Mouse (Mus musculus) ES-E14 (cell line): ENCODE data around the gene Msantd2. TPM values are rescaled to one million over a fixed set of nuclear protein-coding genes. Genes with fewer than 3 reads are reported as not detected.

Experiments used
- DNase-seq: peaks from one replicate; pipeline ENCODE4 v3.0.0-alpha.2; 2013; ENCODE audit warnings: low read depth, low spot score
- H3K27ac ChIP-seq: 2 replicates; pipeline ENCODE4 v1.5.1; 2012; ENCODE audit warnings: low read depth, mild to moderate bottlenecking, low read length, moderate library complexity, mixed read lengths; ENCODE audit not compliant: poor library complexity, insufficient read depth, severe bottlenecking
- H3K36me3 ChIP-seq: 2 replicates; pipeline ENCODE4 v1.6.1; 2012; ENCODE audit warnings: mild to moderate bottlenecking, low read length, moderate library complexity, mixed read lengths; ENCODE audit not compliant: control insufficient read depth, poor library complexity, insufficient read depth, severe bottlenecking
- H3K4me1 ChIP-seq, 2 experiments: fragments of 150-350 bp in 1 of 2; sonication (generic) in 1 of 2; 2 replicates each; pipeline ENCODE4 v1.6.1; 2012; ENCODE audit warnings: low read length in 2 of 2, mild to moderate bottlenecking in 1 of 2, mixed read lengths in 1 of 2; ENCODE audit not compliant: control insufficient read depth in 2 of 2, insufficient read depth in 2 of 2, poor library complexity in 1 of 2
- H3K4me3 ChIP-seq, 2 experiments: fragments of 150-350 bp in 1 of 2; sonication (generic) in 1 of 2; 2 replicates each; pipeline ENCODE4 v1.5.1; 2012; ENCODE audit warnings: low read length in 2 of 2, low read depth in 1 of 2, mild to moderate bottlenecking in 1 of 2, mixed read lengths in 1 of 2; ENCODE audit not compliant: insufficient read depth in 1 of 2, poor library complexity in 1 of 2, severe bottlenecking in 1 of 2
- H3K9ac ChIP-seq: 2 replicates; pipeline ENCODE4 v1.6.1; 2012; ENCODE audit warnings: low read depth, mild to moderate bottlenecking, low read length, mixed read lengths; ENCODE audit not compliant: poor library complexity, insufficient read depth, severe bottlenecking
- H3K9me3 ChIP-seq: fragments of 150-350 bp; sonication (generic); 2 replicates; pipeline ENCODE4 v1.6.1; 2012; ENCODE audit warnings: low read depth, mild to moderate bottlenecking, low read length; ENCODE audit not compliant: control insufficient read depth, insufficient read depth
- CHD2 ChIP-seq: IDR thresholded peaks from 2 replicates; pipeline ENCODE4 v1.6.1; 2014; ENCODE audit warnings: mild to moderate bottlenecking, low read depth, low read length, inconsistent platforms
- HCFC1 ChIP-seq: IDR thresholded peaks from 2 replicates; pipeline ENCODE4 v1.6.1; 2012; ENCODE audit warnings: low read length, inconsistent platforms, borderline replicate concordance; ENCODE audit not compliant: insufficient read depth
- MAFK ChIP-seq: IDR thresholded peaks from 2 replicates; pipeline ENCODE4 v1.6.1; 2014; ENCODE audit warnings: mild to moderate bottlenecking, low read depth, low read length, inconsistent platforms; ENCODE audit not compliant: insufficient read depth
- ZC3H11A ChIP-seq: IDR thresholded peaks from 2 replicates; pipeline ENCODE4 v1.6.1; 2012; ENCODE audit warnings: low read depth, mild to moderate bottlenecking, inconsistent platforms, low read length, borderline replicate concordance
- ZNF384 ChIP-seq: IDR thresholded peaks from 2 replicates; pipeline ENCODE4 v1.6.1; 2012; ENCODE audit warnings: low read depth, low read length, inconsistent platforms
- in situ Hi-C, 2 experiments: fragments of 600-800 bp; cut with MboI; formaldehyde crosslinking; loops; one replicate each; pipeline ENCODE4 v1.15.1; 2025; ENCODE audit warnings: low sequenced_read_pairs in 2 of 2, inconsistent platforms in 1 of 2; ENCODE audit not compliant: unreplicated experiment in 2 of 2
- total RNA-seq: library from RNA; depleted of rRNA; stranded (reverse); fragments of 300-350 nt; gene quantifications from 2 replicates; pipeline ENCODE4 v1.2.3, GENCODE M21; 2012

Gene Msantd2
- total RNA-seq, 1 experiment: 81.3 TPM

- TF ChIP-seq HCFC1: no peak
- TF ChIP-seq ZNF384: no peak
- TF ChIP-seq ZC3H11A: no peak
- no peak for TF ChIP-seq MAFK
- TF ChIP-seq CHD2: no peak
- in situ Hi-C loops: no loop called here
- Histone ChIP-seq H3K9ac (no peak within 1 kb of the TSS), H3K4me1 (peaks cover 0 to 4% of the 10 kb centered on the region in 2 experiments; a peak in 1 of 4 replicates), H3K27ac (no peak within 1 kb of the TSS), H3K4me3 (no peak within 1 kb of the TSS), H3K36me3 (no peaks in the 10 kb centered on the region), H3K9me3 (no peaks in the 10 kb centered on the region)
- DNase-seq: no peak
Observed at GRCm38 (mm10) chr9:37554838-37555748, 66.0 kb downstream of the Msantd2 start, which contains the start of gene Siae. Siae (plus strand) TSS chr9:37555698.

- Histone ChIP-seq H3K9me3 (no peaks in the 10 kb centered on the region), H3K4me1 (peaks cover 0 to 4% of the 10 kb centered on the region in 2 experiments; a peak in 1 of 4 replicates), H3K36me3 (no peaks in the 10 kb centered on the region), H3K27ac (no peak overlapping the region), H3K9ac (no peak overlapping the region), H3K4me3 (no peak overlapping the region)
- in situ Hi-C loops: no loop called here
- DNase-seq: no peak
- TF ChIP-seq MAFK (no peak), ZC3H11A (no peak), CHD2 (no peak), ZNF384 (no peak), HCFC1 (no peak)
Observed at GRCm38 (mm10) chr9:37556366-37556765, 67.2 kb downstream of the Msantd2 start.

- TF ChIP-seq ZC3H11A (no peak), ZNF384 (no peak), MAFK (no peak), CHD2 (no peak), HCFC1 (no peak)
- H3K4me3 ChIP-seq: no peak overlapping the region
- H3K4me1 ChIP-seq: no peaks in the 10 kb centered on the region
- H3K9me3 ChIP-seq: no peaks in the 10 kb centered on the region
- in situ Hi-C loops: no loop called here
- H3K36me3 ChIP-seq: no peaks in the 10 kb centered on the region
- DNase-seq: no peak
- H3K9ac ChIP-seq: no peak overlapping the region
- no peak overlapping the region for H3K27ac ChIP-seq
Observed at GRCm38 (mm10) chr9:37560617-37561016, 71.5 kb downstream of the Msantd2 start.

- no peak for DNase-seq
- Histone ChIP-seq H3K9me3 (no peaks in the 10 kb centered on the region), H3K36me3 (no peaks in the 10 kb centered on the region), H3K4me1 (no peaks in the 10 kb centered on the region), H3K9ac (no peak overlapping the region), H3K27ac (no peak overlapping the region), H3K4me3 (no peak overlapping the region)
- in situ Hi-C loops: no loop called here
- TF ChIP-seq MAFK (no peak), ZNF384 (no peak), HCFC1 (no peak), ZC3H11A (no peak), CHD2 (no peak)
Observed at GRCm38 (mm10) chr9:37563805-37564204, 74.7 kb downstream of the Msantd2 start.
